Mouse (Mus musculus) erythroblast, embryonic 14.5 days (primary cell): Measurements from ENCODE around the gene Ick.

Experiments used
- GATA1 ChIP-seq: IDR thresholded peaks from 2 replicates; pipeline ENCODE4 v1.6.1; 2012; ENCODE audit warnings: low read length, inconsistent platforms, mixed read lengths
- TAL1 ChIP-seq: IDR thresholded peaks from 3 replicates; pipeline ENCODE4 v1.6.1; 2012; ENCODE audit warnings: low read length, inconsistent platforms, mixed read lengths

- TF ChIP-seq GATA1: no peak
- TF ChIP-seq TAL1: no peak
Observed at GRCm38 (mm10) chr9:78179071-78179470, 70.1 kb downstream of the Ick start.
